Mouse (Mus musculus) cerebellum, postnatal 14 days (tissue): ENCODE measurements around the gene Gdf7.

Source experiments
- DNase-seq, 2 experiments: peaks; one replicate each; pipeline ENCODE4 v3.0.0; 2021; ENCODE audit warnings: mixed read lengths in 2 of 2

Gdf7 gene

DNA sequence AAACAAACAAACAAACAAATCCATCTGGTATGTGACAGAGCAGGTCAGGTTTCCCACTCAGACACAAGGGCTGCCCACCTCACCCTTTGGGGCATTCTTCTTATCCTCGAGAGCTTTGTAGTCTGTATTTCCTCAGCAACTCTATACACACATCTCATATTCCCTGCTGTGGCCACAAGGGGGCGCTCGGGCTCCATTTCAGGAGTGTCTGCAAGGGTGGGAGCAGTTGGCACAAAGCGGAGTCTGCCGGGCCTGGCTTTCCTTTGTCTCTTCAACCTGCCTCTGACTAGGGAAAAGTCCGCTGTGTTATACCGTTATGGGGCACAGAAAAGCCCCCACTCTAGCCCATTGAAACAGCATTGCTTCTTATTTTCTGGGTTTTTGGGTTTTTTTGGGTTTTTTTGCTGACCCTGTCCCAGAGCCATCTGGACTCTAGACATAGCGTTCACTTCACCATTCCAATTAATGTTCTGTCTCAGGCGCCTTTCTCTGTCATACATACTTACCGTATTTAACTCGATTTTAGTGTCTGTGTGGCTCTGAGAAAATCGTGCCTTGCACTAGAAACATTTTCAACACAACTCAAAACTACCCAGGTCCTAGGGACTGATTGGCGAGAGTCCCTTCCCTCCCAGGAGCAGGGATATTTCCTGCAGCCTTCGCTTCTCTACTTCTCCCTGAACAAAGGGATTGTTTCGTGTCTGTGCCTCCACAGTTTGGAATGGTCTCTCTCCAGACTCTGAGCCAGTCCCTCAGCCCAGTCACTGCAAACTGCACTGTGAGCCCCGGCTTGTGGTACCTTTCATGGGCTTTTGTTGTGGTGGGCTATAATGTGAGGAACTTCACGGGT lies 25.3 kb upstream of the Gdf7 start:
- peak; percentile 98 to 99 for DNase-seq

DNA sequence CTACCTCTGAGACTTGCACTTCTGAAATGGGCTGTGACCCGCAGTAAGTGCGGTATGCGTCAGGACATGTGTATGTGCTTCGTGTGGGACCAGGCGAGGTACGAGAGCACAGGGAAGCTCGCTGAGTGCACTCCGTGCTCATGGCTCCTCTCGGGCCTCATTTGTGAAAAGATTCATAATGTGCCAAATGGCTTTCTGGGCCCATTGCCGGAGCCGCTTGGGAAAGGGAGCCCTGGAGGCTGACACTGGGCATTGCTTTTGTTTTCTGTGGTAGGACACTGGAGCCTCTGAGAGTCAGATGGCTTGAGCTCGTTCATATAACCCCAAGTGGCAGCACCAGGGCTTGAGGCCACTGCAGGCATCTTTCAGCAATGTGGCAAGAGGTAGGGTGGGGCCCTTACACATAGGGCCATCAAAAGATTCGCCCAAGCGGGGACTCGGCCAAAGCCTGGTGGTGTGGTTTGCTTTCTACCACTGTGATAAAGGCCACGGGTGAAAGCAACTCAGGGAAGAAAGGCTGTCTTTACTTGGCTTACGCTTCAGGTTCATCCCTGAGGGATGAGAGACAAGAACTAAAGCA lies 24.3 kb upstream of the Gdf7 start:
- DNase-seq = peak; percentile 66 to 68

DNA sequence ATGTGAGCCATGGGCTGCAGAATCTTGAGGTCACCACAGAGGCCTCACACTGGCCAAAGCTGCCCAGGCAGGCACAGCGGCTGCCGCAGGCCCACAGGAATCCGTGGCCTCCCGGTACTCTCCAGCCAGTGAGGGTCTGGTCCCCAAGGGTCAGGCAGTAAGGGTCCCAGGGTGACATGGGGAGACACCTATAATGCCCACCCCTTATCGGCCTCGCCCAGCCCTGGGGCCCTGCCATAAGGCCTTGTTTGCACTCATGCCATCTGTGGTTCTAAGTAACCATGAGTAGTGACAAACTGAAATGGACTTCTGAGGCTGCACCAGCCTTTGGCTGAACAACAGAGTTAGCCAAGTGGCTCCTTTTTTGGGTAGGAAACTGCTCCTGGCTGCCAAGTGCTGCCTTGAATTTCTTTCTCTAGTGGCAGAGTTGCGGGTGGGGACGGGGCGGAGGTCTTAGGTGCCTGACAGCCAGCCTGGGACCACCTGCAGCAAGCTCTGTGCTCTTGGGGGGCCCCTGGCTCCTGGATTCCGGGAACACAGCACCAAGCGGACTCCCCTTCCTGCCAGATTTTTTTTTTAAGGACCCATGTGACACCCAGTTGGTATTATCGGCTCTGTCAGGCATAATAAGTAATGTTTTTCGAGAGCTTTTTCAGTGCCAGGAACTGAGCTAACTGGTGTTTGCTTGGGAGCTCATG lies 23.6 kb upstream of the Gdf7 start:
- DNase-seq = peak; percentile 47 to 49

DNA sequence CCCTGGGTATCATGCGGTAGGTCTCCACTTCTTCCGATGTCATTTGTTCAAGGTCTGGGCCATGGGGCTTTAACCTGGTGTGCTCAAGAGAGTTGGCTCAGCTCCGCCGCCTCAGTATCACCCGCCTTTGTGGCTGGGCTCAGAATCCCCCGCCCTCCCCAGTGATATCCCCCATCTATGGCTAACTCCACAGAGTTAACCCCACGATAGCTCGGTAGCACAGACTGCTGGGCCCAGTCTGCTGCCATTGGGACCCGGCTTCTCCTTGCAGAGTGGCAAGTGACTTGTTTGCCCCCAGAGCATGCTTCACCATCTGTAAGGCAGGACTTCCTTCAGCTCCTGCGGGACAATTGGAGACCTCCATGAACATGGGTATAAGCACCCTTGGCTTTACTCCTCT lies 22.3 kb upstream of the Gdf7 start:
- DNase-seq = no peak

DNA sequence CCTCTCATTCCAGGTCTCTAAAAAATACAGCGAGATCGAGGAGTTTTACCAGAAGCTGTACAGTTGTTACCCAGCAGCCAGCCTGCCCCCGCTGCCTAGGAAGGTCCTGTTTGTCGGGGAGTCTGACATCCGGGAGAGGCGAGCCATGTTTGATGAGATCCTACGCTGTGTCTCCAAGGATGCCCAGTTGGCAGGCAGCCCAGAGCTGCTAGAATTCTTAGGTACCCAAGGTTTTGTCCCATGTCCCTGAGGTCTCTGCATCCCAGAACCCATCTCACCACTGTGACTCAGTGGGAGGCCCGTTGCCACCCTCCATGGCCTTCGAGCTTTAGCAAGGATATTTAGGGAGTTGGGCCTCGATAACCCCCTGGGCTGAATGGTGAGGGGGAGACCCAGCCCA lies 19.8 kb upstream of the Gdf7 start:
- peak in 1 of 2 experiments; percentile 45 for DNase-seq

DNA sequence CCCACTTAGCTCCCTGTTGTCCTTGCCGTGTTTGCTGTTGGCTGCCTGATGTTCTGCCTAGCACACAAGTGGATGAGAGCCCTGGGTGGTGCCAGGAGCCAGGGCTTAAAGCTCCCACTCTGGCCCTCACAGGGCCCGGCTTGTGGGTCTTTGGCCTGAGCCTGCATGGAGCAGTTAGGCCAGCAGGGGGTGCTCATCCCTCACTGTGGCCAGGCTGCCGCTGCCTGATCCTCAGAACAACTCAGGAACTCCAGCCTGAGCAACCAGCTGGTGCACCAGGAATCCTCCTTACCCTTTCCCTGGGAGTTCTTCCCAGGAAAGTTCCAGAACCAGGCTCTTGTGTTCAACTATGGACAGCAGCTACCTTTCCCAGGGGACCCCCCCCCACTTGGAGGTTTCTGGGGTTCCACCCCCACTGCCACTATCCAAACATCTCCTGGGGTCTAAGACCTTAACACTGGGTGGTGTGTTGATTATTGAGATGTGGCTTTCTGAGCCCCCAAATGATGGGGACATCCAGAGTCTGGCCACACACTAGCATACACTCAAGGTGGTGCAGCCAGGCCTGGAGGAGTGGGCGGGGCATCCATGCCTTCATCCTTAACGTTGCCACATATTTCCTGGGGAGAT lies 18.4 kb upstream of the Gdf7 start:
- peak; percentile 90 to 93 for DNase-seq

DNA sequence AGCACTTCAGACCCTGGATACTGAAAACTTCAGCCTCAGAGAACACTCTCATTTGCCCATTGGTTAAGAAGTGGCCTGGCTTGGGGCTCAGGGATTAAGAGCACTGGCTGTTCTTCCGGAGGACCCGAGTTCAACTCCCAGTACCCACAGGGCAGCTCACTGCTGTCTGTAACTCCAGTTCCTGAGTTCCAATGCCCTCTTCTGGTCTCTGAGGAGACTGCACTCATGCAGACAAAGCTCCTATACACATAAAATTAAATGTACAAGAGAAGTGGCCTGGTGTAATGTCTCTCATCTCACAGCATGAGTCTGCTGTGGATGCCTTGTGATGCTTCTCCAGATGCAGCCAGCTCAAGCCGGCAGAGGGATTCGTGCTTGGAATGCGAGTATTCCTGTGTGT lies 14.8 kb upstream of the Gdf7 start:
- no peak for DNase-seq

DNA sequence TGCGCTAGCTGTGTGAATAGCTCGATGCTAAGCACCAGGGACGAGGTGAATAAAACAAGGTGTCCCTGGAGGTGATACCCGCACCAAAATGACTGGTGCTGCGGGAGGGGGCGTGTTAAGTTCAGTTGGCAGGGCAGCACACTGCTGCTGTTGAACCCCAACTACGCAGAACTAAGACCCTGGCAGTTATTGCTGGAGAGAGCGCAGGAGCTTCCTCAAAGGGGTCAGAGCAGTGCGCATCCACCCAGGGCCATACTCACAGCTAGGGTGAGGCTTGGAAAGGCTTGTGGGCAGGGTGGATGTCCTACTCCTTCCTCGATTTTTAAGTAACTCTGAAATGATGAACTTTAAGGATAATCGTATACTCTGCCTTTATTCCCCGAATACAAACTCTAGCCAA lies 12.0 kb upstream of the Gdf7 start:
- no peak for DNase-seq

DNA sequence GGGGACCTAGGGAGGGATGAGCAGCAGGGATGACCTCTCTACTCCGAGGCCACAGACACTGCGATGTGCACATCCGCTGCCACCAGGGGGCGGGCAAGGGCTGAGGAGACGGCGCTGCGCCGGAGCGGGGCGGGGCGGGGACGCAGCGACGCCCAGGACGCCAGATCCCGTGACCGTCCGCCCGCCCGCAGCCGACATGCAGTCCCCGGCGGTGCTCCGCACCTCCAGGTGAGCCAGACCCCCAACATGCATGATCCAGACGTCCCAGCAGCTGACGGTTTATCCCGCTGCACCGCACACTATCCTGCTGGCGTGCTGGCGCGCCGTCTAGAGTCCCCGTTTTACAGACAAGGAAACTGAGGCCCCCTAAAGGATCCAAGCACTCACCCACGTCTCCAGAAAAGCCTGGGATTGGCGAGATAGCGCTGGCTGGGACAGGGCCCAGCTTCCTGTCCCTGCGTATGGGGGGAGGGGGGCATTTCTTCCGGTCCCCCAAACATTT lies 11.6 kb upstream of the Gdf7 start, which contains the start of gene Hs1bp3:
Hs1bp3 (plus strand) TSS at position 163 of the 502 bp plus-strand sequence.
- DNase-seq = peak; percentile 92 to 97

DNA sequence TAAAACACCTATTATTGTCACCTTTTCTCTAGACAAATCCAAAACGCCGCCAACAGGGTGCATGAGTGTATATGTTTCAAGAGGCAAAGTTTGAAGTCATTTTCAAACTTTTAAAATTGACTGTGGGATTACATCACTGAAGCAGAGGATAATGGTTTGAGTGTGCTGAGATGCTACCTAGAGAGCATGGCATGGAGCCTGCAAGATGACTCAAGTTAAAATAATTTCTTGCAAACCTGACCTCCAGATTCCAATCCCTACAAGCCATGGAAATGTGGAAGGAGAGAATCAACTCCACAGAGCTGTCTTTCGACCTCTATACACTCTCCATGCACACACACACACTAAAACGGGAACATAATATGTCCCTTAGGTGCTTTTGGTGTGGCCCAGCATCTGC lies 10.5 kb upstream of the Gdf7 start:
- DNase-seq = no peak

DNA sequence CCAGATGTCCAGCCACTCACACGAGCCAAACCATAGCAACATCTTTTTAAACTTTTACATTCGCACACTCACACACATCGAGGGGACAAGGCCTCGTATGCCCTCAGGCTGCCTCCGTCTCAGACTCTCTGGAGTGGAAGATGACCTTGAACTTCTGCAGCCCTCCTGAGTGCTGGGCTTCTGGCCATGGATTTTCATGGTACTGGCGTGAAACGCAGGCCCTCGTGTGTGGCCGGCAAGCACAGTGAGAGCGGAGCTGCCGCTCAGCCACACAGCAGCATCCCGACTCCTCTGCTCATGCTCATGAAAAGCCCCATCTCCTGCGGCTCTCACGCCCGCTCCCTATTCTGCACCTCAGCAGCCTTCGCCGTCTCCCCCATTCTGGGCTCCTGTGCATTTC lies 9.2 kb upstream of the Gdf7 start:
- no peak for DNase-seq

DNA sequence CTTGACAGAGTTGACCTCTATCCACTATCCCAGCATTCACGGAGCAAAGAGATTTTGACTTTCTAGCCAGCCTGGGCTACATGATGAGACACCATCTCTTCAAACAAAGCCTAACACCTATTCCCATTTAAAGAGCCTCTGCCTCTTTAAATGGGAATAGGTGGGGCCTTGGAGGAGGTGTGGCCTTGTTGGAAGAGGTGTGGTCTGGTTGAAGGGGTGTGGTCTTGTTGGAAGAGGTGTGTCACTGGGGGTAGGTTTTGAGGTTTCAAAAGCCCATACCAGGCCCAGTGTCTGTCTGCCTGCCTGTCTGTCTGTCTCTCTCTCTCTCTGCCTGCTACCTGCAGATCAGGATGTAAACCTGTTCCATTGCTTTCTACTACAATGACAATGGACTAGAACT lies 5.2 kb upstream of the Gdf7 start:
- DNase-seq = no peak

DNA sequence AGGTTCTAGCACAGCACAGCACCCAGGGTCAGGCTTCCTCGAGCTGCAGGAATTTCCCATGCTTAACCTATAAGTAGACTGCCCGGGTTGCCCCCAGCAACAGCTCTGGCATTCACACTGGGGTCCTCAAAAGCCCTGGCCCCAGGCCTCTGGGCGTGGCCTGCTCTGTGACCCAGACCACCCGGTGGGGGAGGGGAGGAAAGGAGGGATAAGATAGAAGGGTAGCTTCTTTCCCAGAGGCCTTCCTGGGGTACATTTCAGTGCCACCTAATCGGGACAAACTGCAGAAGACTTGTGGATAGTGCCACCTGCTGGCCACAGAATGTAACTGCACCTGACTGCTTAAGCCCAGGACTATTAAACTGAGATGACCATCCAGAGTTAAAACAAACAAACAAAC lies 4.7 kb upstream of the Gdf7 start:
- peak; percentile 84 to 85 for DNase-seq

DNA sequence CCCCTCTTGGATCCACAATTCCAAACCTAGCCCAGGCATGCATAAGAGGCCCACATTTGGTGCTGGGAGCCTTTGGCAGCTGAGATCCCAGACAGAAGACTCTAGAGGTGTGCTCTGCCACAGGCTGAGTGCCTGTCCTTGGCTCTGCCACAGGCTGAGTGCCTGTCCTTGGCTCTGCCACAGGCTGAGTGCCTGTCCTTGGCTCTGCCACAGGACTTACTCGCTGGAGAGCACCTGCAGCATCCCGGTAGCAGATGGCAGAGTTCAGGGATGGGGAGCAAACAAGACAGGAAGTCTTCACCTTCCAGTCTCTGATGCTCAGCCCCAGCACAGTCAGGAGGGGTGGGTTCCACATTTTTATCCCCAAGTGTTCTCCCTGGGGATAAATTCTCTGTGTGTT lies 3.5 kb upstream of the Gdf7 start:
- no peak for DNase-seq

DNA sequence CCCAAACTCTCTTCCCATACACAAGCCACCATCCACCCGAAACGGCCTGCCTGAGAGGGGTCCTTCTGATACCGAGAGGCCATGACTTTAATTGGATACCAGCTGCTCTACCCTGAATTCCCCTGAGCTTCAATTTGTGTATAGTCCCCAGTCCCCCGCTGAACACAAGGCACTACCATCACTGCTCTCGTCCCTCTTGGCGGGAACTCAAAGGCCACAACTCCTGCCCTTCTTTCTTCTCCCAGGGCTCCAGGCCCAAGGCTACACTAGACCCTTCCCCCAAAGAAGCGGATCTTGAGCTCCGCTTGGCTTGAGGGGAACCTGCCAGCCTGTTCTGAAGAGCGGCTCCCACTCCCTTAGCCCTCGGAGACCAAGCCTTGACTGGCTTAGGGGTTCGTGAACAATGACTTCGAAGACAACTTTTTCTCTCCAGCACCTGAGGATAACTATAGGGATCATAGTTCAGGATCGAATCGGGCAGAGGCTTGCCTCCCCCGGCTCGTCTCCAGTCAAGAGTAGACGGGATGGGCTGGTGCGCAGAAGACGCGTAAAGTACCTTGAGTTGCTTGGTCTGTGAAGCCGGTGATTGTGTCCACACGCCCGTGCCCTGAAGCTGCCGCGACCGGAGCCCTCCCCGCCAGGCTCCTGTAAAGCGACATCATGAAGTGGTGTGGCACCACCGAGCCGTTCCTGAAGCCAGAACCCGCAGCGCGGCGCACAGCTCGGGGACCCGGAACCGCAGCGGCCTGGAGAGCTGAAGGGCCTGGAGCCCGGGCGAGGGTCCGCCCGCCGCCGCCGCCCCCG lies 541 bp downstream of the Gdf7 start:
- no peak for DNase-seq

DNA sequence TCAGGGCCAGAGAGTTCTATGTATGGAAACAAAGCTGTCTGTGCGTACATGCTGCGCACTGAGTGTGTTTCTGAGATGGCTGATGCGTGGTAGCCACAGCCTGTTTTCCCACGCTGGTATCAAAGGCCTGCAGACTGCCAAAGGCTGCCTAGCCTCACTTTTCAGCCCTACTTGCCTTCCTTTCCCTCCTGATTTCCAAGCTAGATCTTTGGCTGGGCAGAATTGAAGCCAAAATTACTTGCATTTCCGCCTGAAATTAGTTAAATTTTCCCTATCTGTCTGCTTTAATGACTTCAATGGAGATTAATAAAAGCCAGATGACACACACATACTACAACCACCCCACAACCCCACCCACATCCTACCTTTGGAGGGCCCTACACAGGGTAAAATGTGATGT lies 1.2 kb downstream of the Gdf7 start:
- DNase-seq = no peak

DNA sequence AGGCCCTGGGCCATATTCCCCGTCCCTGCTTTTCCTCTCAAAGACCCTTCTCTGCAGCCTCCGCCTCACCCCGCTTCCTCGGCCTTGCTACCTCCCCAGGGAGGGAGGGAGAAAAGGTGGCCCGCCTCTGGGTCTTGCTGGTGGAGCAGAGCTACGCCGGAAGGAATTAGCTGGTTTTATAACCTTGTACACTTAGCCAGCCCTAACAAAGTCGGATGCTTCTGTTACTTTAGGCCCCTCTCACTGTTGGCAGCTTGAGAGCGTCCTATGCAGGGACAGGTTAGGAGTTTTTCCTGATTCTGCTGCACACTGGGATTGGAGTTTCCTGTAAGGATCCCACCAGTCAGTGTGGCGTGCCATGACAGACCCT lies 1.7 kb downstream of the Gdf7 start:
- DNase-seq = no peak

DNA sequence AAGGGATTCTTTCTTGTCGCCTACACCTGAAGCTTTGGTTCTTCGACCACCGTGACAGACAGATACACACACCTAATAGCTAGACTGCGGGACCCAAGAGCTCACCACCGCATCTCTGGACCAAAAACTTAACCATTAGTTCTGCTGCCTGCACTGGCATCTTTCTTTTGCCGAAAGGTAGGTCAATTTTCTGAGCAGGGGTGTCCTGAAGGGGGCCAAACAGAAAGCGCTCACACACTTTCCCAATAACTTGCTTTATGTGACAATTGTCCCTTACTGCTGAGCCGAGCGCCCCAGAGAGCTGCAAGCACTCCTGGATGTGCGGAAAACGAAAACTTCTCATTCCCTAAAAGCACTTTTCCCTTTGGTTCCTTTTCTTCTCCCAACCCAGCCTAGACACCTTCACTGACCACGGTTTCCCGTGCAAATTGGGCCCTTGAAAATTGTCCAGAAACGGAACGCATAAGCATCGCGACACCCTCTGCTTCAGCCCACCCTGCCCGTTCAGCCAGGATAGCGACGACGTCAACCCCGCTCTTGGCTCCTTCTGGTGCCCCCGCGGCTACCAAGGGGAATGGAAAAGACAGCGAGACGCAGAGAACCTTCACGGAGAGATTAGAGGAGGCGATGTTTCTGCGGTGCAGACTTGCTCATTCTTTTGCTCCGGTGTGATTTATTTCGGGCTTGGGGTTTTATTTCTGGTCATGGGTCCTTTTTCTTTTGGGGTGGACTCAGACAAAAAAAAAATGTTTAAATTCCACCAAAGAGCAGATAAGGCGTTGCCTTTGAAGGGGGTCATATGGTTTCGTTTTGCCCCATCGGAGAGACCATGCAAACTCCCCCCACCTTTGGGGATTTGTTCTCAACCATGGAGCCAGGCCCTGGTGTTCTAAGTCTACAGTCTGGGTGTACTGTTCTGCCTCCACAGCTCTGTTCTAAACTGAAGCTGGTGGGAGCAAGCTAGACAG lies 2.3 kb downstream of the Gdf7 start:
- DNase-seq = no peak

DNA sequence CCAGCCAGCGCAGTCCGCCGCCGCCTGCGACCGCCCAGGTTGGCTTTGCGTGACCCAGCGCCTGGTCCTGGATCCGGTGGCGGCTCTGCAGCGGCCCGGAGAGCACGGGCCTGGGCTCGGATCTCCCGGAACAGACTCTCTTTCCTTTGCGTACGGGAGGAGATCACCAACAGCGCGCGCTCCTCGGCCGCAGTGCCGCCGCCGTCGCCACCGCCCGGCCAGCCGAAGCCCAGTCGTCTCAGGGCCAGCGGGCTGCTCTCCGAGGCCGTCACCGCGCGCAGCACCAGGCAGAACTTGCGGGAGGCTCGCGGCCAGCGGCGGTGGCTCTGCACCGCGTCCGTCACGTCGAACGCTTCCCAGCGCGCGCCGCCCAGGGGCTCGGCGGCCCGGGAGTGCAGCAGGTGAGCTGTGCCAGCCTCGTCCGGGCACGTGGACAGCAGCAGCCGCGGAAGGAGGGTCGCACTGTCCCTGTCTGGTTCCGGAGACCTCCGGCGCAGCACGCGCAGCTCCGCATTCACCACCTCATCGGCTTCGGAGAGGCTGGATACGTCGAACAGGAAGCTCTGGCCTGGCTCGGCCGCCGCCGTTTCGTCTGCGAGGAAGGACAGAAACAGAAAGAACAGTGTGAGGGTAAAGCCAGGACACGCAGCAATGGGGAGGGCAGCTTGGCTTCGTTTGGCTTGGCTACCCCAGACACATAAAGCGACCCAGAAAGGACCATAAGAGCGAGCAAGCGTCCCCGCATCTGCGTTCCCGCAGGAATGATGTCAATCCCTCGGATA lies 3.2 kb downstream of the Gdf7 start:
- no peak for DNase-seq

DNA sequence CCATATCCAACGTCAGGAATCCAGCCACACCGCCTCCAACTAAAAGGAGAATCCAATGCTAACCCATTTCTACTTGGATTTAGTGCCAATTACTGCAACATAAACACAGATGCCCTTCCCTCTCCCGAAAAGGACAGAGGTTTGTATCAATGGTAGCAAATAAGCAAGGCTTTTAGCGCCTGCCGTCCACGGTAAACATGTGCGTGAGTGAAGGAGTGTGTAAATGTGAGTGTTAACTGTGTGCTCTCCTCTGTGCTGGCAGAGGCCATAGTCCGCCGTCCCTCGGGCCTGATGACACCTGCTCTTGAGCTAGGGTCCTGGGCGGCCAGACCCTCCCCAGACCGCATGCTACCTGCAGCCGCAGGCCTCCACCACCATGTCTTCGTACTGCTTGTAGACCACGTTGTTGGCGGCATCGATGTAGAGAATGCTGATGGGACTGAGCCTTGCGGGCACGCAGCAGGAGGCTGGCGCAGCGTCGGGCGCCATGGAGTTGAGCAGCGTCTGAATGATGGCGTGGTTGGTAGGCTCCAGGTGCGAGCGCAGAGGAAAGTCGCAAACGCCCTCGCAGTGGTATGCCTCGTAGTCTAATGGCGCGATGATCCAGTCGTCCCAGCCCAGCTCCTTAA lies 4.1 kb downstream of the Gdf7 start:
- DNase-seq = no peak
